Mouse (Mus musculus): ENCODE data around the gene Ankfn1.

The Ankfn1 gene

DNA sequence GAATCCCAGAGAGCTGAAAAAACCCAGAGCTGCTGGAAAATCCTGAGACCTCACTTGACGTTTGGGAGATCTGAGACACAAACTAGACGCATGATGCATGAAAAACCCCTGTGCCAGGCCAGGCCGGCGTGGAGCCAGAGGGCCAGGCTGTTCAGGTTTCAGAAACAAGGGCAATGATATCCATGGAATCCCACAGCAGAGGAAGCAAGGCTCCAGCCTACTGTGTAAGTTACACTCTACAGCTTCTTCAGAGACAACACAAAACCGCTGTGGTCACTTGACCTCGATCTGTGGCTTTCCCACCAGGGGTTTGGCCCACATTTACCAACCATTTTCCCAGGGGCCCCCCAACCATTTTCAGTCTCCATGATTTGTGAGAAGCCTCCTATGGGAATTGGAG, 171.1 kb downstream of the Ankfn1 start:
- CTCF ChIA-PET: no interaction called here
- POLR2A ChIA-PET: no interaction called here

DNA sequence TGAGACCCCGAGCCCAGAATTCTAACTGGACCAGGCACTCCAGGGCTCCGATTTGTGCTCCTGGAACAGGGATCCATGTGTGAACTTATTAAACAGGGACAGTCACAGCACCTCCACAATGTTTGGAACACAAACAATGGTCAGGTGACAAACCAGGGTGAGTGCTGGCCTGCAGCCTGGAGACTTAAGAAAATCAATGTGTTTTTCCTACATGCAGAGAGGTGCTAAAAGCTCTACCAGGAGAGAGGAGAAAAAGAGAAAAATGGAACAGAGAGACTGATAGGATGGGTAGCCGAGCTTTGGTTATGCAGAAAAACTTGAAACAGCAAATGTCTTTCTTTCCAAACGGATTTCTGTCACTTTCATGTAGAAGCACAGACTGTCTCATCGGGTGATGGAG, 174.5 kb downstream of the Ankfn1 start:
- ChIA-PET POLR2A (no interaction called here), CTCF (no interaction called here)

DNA sequence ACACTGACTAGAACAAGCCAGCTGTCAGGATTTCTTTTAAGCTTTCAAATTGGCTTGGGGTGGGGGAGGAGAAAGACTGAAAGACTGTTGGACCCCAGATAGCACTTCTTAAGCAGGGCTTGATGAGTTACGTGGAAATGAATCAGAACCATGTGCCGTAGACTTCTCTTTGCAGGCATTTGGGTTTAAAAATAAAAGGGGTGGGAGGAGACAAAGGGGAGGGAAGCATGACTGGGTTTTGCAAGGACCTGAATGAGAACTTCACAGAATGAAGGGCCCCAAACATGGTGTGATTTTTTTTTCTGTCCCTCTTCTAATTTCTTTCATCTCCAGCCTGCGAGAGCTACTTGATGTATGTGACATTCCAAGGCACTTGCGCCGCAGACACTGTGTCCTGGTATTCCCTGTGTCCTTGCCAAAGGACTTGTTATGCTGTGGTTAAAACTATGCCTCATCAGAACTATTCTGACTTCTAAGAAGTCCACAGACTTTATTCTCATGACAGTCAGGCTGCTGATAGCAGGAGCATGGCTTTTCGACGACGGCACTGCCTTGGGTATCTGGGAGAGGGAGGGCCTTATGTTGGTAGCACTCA, 176.4 kb downstream of the Ankfn1 start:
- POLR2A ChIA-PET: interaction anchor here in 1 of 4 experiments (1.0 kb wide), 1 partner anchor 10 kb away, joined by 3 read pairs; no protein-coding TSS in a partner anchor
- CTCF ChIA-PET: interaction anchor here in 1 of 4 experiments (0.7 kb wide), 1 partner anchor 242 kb away, joined by 3 read pairs; no protein-coding TSS in a partner anchor

DNA sequence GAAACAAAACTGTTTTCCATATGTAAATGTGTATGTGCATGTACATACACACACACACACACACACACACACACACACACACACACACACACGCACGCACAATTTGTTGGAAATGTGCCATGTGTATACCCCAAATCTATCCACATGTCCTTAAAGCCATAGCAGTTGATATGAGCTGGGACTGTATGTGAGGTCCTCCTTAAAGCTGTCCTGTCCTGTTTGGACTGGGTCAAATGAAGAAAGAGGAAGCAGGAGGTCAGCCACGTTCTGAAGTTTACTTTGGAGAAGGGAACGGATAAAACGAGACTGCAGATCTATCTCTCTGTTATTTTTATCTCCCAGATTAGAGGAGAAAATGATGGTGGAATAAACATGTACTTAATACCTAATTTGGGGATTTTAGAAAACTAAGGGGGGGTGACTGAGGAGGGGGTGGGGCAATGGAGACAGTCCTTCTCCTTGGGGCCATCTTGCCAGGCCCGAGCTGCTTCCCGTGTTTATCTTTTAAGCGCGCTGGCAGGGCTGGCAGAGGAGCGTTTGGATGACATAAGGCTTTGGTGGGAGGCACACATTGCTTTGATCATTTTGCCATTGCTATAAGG, 187.1 kb downstream of the Ankfn1 start:
- CTCF ChIA-PET: interaction anchor here in 1 of 4 experiments (0.6 kb wide), 1 partner anchor 44 kb away, joined by 3 read pairs; no protein-coding TSS in a partner anchor
- POLR2A ChIA-PET: no interaction called here

DNA sequence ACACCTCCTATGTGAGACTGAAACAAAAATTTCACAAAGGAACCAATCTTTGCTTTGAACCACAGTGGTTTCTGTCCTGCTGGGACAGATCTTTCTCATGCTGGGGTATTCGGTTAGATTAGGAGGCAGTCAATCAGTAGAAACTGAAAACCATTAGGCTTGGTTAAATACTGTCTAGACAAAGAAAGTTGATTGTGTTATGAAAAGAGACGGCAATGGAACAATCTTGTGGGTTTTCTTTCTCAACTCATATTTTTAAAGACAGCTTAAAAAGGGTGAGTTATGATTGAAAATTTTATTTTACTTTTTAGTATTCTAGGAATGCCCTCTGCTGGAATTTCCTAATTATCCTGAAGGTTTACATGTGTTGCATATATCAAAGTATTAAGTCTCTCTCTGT, 191.1 kb downstream of the Ankfn1 start:
- ChIA-PET POLR2A (interaction anchor here in 1 of 4 experiments (0.5 kb wide), 1 partner anchor 1192 kb away, joined by 6 read pairs; no protein-coding TSS in a partner anchor), CTCF (interaction anchor here in 1 of 4 experiments (0.8 kb wide), 1 partner anchor 41 kb away, joined by 3 read pairs; no protein-coding TSS in a partner anchor)

DNA sequence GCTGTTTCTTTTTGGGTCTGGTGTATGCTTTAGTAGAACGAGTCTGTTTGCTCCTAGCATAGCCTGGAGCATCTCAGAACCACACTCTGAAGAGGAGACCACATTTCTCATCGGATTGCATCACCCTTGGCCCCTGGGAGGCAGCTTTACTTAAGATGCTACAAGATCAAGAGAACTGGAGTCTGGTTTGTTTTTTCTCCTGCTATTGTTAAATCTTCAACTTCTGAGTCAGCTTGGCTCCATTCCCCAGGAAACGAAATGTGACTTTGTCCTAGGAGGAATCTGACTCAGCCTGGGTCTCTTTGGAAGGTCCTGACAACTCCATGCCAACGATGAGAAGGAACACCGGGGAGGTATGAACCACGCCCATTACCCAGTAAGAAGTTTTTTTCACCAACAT, 197.6 kb downstream of the Ankfn1 start:
- ChIA-PET CTCF (interaction anchor here in 1 of 4 experiments (0.6 kb wide), 1 partner anchor 237 kb away, joined by 7 read pairs; no protein-coding TSS in a partner anchor), POLR2A (no interaction called here)

DNA sequence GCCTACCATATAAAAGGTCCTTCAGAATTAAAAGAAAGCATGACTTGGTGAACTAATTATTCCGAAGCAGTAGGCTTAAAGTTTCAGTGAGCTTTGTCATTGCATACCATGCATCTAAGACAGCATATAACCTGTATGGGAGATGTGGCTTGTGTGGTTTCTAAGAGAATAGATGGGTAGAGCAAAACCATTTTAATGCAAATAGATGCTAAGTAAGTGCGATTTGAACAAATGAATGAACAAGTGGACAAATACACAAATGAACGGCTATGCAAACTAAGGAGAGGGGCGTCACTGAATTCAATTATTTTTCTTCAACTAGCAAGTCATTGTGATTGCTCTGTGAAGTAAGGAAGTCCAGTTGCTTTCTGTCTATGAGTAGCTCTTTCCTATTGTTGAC, 198.3 kb downstream of the Ankfn1 start:
- CTCF ChIA-PET: interaction anchor here in 2 of 4 experiments (0.6 to 0.7 kb wide), 2 partner anchors 31 to 575 kb away, joined by 4 to 10 read pairs; no protein-coding TSS in a partner anchor
- POLR2A ChIA-PET: interaction anchor here in 2 of 4 experiments (0.7 to 1.0 kb wide), 2 partner anchors 33 to 67 kb away, joined by 4 to 7 read pairs; no protein-coding TSS in a partner anchor

DNA sequence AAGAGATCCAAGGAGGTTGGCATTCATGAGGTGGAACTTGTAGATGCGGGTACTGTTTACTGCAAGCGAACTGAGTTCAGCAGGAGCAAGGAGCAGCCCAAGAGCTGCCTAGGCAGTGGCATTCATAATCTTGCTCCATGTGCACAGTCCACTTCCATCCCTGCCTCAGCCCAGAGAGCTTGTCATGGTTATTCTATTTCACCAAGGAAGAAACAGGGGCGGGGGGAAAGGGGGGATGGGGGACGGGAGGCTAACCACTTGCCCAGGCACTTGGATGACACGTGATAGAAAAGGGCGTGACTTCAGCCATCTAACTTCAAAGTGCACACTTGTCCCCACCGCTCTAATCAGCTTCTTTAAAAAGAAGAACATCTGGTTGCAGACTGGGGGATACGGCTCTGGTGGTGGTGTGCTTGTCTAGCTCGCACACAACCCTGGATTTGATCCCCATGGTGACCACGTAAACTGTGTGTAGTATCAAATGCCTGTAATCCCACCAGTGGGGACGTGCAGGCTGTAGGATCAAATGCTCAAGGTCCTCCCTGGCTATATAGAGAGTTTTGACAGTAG, 203.1 kb downstream of the Ankfn1 start:
- CTCF ChIA-PET: interaction anchor here in 1 of 4 experiments (1.1 kb wide), 1 partner anchor 28 kb away, joined by 3 read pairs; no protein-coding TSS in a partner anchor
- POLR2A ChIA-PET: interaction anchor here in 3 of 4 experiments (0.5 to 1.7 kb wide), 5 partner anchors 15 to 947 kb away, joined by 3 to 5 read pairs (median 4); no protein-coding TSS in a partner anchor

DNA sequence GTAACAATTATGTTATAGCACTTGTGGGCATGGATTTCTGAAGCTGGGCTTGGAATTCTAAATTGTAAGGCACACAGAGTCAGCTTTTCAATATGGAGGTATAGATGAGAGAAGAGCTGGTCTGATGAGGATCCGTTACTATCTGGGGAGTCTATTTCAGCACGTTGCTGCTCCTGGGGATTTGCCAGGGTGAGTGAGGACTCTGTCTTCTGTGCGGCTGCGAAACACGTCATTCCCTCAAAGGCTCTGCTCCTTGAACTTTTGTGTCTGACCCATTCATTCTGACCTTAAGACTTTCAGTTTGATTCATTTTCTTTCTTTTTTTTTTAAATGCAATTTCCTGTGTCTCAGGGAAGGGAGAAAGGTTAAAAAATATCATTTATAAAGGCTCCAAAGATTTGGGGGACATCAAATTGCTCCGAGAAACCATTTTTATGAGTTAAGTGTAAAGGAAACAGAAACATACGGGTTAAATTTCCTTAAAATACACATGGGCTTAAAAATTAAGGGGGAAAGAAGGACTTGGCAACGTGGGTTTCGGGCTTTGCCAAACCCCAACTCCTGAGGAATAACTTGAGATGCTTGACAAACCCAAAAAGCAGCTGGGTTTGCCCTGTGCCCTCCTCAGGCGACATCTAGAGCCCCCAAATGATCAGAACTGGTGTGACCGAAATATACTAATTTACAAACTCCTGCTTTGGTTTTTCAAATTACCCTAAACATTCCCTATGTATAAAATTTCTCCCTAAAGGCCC, 207.9 kb downstream of the Ankfn1 start:
- POLR2A ChIA-PET: interaction anchor here in 1 of 4 experiments (0.7 kb wide), 1 partner anchor 375 kb away, joined by 4 read pairs; no protein-coding TSS in a partner anchor
- CTCF ChIA-PET: no interaction called here

DNA sequence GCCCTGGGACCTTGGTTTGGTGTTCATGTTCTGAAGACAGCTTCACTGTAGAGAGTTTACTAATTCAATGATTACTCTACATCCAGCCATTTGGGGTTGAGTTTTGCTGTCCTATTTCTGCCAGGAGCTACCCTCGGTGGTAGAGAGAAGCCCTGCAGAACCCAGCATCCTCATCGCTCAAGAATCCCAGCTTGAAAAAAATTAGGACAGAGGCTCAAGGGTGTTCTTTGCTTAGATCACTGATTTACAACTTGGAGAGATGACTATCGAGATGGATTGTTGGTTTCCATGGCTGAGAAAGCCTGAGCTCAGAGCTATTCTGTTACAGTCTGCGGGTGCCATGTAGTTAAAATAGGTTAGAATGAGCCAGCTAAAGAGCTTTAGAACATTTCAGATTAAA, 209.2 kb downstream of the Ankfn1 start:
- CTCF ChIA-PET: no interaction called here

DNA sequence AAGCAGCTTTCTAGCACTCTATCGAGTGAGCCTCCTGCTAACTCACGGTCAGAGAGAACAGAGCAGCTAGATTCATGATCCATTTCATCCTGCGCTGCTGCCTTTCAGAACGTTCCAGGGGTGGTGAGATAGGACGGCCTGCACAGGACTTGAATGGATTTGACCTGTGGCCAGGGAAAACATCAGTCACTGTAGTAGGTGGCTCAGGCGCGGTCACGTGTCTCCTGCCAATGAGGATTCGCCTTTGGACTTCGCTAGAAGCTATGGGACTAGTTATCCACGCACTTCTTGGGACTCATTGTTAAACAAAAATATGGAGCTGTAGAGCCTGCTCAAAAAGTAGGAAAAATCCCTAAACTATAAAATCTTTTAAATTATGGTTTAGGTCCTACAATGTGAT, 226.0 kb downstream of the Ankfn1 start:
- ChIA-PET POLR2A (interaction anchor here in 1 of 4 experiments (1.6 kb wide), 1 partner anchor 60 kb away, joined by 3 read pairs; no protein-coding TSS in a partner anchor), CTCF (interaction anchor here in 1 of 4 experiments (0.7 to 1.0 kb wide), 2 partner anchors 9 to 169 kb away, joined by 3 read pairs; no protein-coding TSS in a partner anchor)

More for the DNA sequence above, 209.2 kb downstream of the Ankfn1 start:
- POLR2A ChIA-PET: interaction anchor here in 1 of 4 experiments (0.5 kb wide), 1 partner anchor 81 kb away, joined by 4 read pairs; no protein-coding TSS in a partner anchor

DNA sequence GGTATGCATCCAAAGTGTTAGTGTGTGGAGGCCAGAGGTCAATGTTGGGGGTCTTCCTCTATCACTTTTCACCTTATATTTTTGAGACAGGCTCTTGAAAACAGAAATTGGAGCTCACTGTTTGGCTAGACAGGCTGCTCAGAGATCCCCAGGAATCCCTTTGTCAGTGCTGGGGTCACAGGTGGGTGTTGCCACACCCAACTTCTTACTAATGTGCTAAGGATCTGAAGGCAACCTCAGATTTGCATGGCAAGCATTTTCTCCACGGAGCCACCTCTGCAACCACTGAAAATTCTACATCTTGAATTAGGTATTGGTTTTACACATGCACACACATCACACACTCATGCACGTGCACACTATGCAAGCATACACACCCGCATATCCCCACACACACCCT, 226.5 kb downstream of the Ankfn1 start:
- POLR2A ChIA-PET: interaction anchor here in 1 of 4 experiments (1.6 kb wide), 1 partner anchor 61 kb away, joined by 3 read pairs; no protein-coding TSS in a partner anchor
- CTCF ChIA-PET: interaction anchor here in 2 of 4 experiments (0.7 to 1.0 kb wide), 2 partner anchors 170 to 225 kb away, joined by 3 to 5 read pairs; no protein-coding TSS in a partner anchor

DNA sequence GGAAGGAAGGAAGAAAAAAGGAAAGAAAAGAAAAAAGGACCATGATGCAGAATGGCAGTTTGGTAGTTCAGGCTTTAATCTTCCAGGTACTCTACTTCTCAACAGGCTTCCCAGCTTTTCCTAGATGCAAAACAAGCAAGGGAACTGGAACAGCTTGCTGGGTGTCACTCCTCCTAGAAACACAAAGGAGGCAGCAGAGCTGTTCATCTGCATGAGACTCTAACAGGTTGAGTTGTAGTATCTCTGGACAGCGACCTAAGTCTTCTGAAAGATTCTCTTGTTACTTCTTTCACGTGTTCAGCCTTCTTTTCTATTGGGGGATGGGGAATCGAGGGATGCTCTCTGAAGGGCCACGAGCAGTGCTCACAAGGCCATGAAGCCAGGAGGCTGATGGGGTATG, 228.7 kb downstream of the Ankfn1 start:
- ChIA-PET POLR2A (interaction anchor here in 3 of 4 experiments (0.7 to 1.6 kb wide), 3 partner anchors 25 to 757 kb away, joined by 3 read pairs; no protein-coding TSS in a partner anchor), CTCF (interaction anchor here in 3 of 4 experiments (0.5 to 1.5 kb wide), 8 partner anchors 30 to 1191 kb away, joined by 3 to 6 read pairs (median 4); no protein-coding TSS in a partner anchor)

DNA sequence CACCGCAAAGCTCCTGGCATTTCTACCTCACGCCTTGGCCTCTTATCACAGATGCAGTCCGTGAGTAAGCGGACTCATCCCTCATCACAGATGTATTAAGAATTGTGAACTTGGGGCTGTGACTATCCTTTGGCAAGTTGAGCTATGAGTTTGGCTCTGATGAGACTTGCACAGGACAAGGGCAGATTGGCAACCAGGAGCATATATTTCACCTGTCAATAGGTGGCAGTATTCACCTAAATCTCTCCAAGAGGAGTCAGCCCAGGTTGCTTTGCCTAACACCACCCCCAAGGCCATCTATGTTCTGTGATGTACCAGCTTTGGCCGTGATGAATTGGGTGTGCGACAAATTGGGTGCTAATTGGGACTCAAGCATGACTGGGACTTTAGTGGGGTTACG, 231.3 kb downstream of the Ankfn1 start:
- CTCF ChIA-PET: interaction anchor here (0.6 to 2.8 kb wide), 27 partner anchors 9 to 624 kb away, joined by 3 to 38 read pairs (median 3); no protein-coding TSS in a partner anchor
- POLR2A ChIA-PET: interaction anchor here in 1 of 4 experiments (0.6 to 0.9 kb wide), 3 partner anchors 175 to 828 kb away, joined by 3 to 5 read pairs (median 3); no protein-coding TSS in a partner anchor

DNA sequence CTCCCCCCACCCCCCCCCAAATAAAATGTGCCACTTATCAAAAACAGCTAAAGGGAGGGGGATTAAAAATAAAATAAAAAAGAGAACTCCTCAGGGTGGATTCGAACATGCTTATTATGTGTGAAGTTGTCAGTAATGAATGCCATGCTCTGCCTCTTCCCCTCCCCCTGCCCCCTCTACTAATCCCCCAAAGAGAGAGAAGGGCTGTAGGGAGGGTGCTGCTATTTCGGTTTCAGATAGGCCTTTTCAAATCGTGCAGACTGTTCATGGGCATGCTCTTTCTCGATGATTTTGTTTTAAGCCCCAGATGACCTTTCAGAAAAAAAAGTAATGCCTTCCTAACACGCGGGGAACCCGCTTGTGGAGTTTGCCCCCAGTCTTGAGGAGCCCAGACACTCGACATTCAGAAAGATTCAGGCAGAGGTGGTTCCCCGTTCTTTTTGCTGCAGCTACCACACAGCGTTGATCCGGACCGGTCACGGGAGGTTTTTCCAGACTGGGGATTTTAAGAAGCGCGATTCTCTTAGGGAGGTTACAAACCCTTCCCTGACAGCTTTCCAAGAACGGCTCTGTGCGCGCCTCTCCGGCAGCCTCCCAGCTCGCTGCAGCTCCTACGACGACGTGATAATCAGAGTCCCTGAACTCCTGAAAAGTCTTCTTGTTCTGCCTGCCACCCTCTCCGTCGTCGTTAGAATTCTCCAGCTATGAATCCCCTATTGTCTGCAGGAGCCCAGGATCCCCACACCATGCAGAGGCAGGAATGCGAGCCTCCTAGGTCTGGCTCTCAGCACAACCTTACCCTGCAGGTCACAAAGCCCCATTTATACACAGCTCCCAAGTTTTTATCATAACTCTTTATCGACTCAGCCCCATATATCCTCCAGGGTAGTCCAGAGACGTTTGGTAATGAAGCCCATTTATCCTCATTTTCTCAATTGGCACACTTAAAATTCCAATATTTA, 232.3 kb downstream of the Ankfn1 start:
- CTCF ChIA-PET: interaction anchor here (0.6 to 2.8 kb wide), 23 partner anchors 8 to 625 kb away, joined by 3 to 38 read pairs (median 4); no protein-coding TSS in a partner anchor
- POLR2A ChIA-PET: interaction anchor here in 1 of 4 experiments (0.9 kb wide), 1 partner anchor 176 kb away, joined by 3 read pairs; no protein-coding TSS in a partner anchor

DNA sequence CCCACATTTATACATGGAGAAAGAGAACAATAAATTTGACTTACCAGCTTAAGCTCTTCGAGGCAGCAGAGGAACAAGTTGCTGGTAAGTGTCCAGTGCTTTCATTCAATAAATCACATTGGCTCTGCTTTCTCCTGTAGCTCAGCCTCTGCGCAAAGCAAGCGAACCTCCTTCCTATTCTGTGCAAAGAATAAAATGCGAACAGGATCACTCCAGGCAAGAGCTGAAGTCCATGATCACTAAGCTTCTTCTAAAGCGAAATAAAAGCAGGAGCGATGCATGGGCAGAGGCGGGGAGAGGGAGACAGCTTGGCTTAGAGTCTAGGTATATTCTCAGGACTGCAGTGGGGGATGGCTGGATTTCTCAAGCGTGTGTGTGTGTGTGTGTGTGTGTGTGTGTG, 239.1 kb downstream of the Ankfn1 start:
- CTCF ChIA-PET: interaction anchor here in 2 of 4 experiments (1.1 to 1.5 kb wide), 2 partner anchors 8 to 469 kb away, joined by 3 to 4 read pairs; no protein-coding TSS in a partner anchor

DNA sequence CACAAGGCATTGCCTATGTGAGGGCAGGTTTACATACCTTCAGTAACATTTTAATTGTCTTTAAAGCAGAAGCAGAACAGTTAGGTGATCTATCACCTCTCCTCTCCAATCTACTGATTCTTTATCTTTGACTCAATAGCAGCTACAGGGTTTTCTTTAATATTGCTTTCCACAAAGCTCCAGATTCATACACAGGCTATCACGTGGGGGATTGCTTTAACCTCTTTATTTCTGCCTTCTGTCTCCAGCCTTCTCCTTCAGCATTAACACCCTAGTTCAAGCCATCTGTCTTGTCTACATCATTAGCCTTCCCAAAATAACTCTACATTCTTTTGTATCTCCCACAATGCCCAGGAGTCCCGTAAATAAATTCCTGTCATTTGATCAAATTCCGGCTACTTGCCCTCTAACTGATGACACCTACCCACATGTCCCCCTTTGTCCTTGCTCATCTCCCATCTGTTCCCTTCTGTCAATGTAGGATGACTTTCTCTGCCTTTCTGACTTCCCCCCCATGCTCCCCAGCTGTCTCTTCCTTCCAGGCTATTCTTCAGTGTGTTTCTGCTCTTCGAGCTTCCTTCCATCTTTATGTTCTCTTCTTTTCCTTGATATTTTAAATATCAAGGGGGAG, 249.5 kb downstream of the Ankfn1 start:
- ChIA-PET POLR2A (no interaction called here), CTCF (no interaction called here)

More for the DNA sequence above, 239.1 kb downstream of the Ankfn1 start:
- POLR2A ChIA-PET: interaction anchor here in 2 of 4 experiments (0.5 to 0.7 kb wide), 2 partner anchors 10 to 478 kb away, joined by 3 read pairs; no protein-coding TSS in a partner anchor
